Mouse (Mus musculus) urinary bladder, postnatal 4 days (tissue): ENCODE measurements around the gene Snx29.
A peak's percentile ranks its signal among the peaks of the same experiment; 100 is the strongest.
"Not testable (repeated sequence)": the region's sequence is repeated elsewhere in the genome, so short reads cannot be mapped to it uniquely, and the experiment has no call there.

Source experiments
- DNase-seq, 2 experiments: peaks; one replicate each; pipeline ENCODE4 v3.0.0; 2021 to 2022; ENCODE audit warnings: low spot score in 2 of 2

Snx29 gene

DNA sequence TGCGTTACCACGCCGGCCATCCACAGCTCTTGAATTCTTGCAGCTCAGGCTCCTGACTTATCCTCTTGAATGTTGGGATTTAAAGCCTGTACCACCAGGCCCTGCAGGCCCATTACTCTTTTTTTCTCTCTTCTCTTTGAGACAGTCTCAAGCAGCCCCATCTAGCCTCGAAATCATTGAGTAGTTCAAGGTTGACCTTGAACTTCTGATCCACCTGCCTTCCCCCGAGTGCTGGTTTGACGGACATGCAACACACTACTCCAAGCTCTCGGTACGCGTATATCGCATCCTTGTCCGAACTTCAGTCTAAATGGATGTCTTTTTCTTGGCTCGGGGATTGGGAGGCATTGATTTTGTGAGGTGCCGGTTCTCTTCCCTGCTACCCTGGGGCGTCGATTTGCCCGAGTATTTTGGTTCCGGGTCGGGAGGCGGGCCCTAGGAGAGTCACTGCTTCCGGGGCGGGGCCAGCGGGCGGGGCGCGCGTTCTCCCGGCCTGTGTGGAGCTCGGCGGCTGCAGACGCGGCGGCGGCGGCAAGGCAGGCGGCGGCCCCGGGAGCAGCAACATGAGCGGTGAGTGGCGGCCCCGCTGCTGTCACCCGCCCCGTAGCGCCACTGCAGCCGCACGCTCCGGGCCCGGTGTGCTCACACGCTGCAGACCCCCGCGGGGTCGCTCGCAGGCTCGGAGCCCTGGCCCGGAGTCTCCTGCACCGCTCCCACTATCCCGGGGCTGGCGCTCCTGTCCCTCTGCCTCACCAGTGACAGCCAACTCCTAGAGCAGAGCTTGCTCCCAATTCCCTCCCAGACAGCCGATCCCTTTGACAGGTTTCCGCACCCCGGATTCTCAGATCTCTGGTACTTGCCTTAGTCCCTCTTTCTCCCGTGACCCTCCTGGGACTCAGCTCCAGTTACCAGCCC, at the start of gene Snx29:
Snx29 (plus strand) TSS at position 500 of the 915 bp plus-strand sequence.
- peak; percentile 95 to 98 for DNase-seq

DNA sequence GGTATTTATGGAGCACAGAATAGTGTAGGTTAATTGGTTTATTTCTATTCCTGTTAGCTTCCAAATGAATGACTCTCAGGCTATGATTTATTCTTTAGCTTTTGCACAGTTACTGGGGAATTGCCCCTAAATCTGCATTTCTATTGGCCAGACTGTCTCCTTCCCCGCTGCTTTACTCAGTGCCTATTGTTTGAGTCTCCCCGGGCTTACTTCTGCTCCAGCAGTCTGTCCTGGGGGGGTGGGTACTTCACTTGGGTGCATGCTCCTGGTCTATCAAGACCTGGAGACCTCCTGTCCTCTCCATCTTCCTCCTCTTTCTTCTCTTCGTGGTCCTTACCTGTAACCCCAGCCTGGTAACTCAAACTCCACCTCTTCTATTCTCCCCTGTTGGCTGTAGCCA, 45.8 kb upstream of the Snx29 start:
- DNase-seq: no peak

DNA sequence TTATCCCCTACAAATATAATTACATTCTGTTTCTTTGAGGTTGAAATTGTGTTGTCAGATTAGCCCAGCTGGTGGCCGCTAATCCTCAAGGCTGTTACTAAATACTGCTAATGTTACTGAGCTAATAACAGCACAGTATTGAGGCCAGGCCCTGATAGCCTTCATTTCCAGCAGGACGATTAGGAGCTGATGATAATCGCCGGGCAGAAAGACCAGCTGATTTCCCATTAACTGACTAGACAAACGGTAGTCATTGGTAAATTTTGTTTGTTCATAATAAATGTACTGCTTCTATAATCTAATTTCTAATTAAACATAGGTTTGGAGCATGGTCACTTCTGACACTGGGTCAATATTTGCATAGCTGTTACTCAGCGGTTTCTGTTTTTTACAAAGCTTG, 43.9 kb upstream of the Snx29 start:
- DNase-seq: no peak

DNA sequence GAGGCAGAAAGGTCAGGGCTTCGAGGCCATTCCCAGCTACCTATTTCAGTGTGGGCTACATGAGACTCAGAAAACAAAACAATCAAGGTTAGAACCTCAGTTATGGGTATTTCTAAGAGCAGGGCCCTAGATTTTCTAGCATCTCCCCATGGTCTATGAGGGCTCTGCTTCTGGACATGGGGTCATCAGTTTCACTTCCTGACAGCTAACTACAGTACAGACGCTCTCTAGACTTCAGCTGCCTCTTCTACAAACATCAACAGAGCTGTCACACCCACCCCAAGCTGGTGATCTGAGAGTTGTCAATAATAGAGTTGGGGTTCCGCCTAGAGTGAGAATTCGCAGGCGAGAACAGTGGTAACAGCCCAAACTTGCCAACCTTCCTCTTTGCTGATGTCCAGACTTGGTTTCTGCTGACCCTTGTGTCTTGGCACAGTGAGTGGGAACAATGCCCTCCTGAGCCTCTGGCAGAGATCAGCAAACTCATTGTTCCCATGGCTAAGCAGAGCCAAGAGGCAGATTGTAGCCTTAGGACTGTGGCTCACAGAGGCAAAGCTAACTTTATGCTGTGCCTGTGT, 40.0 kb upstream of the Snx29 start:
- no peak for DNase-seq

DNA sequence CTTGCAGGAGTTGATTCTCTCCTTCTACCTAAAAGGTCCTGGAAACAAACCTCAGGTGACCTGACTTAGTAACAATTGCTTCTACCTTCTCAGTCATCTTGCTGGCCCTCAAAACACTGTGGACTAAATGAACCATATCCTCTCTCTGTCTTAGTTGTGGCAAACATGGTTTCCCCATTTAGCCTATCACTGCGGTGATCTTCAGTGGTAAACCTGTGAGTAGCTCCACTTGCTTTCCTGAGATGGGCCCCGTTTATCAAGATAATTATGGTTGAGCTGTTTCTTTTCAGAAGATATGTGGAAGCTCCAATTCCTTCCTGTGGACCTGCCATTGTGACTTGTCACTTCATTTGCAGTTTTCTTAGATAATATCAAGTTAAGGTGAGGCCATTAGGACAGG, 37.8 kb upstream of the Snx29 start:
- DNase-seq: no peak

DNA sequence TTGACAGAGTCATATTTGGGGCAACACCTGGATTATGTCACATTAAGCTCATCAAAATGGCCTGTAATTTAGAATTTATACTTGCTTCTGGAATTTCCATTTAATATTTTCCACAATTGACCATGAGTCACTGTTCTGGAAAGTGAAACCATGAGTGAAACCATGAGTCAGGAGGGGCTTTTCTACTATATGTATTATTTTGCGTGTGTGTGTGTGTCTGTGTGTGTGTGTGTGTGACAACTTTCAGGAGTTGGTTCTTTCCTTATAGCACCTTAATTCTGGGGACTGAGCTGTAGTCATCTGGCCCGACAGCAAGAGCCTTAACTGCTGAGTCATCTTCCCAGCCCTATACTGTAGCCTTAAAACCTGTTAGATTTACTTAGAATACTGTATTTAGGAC, 36.8 kb upstream of the Snx29 start:
- no peak for DNase-seq

DNA sequence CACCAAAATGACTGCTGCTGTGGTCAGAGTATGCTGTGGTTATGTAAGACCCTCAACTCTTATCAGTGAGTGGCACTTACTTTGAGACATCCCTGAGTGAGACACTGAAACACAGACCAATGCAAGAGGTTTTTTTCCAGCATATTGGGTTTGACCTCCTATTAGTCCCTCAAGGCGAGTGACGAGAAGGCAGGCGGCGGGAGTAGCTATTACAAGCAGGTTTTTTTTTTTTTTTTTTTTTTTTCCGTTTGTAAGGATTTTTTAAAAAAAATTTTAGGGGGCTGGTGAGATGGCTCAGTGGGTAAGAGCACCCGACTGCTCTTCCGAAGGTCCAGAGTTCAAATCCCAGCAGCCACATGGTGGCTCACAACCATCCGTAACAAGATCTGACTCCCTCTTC, 33.8 kb upstream of the Snx29 start:
- not testable (repeated sequence) for DNase-seq

DNA sequence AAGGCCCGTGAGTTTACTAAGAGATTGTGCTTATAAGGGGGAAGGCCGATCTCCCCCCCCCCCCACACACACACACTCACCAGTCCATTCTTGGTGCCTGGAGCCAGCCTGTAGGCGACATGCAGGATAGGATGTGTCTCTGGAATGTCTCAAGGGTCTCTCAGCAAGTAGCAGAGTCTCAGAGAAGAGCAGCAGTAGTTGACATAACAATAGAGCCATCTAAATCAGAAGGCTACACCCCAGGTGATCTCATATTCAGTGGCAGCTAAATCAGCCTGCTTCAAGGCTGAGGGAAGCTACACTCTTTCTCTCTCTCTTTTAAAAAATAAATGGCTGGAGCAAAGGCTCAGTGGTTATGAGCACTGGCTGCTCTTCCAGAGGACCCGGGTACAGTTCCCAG, 27.1 kb upstream of the Snx29 start:
- DNase-seq: not testable (repeated sequence)

DNA sequence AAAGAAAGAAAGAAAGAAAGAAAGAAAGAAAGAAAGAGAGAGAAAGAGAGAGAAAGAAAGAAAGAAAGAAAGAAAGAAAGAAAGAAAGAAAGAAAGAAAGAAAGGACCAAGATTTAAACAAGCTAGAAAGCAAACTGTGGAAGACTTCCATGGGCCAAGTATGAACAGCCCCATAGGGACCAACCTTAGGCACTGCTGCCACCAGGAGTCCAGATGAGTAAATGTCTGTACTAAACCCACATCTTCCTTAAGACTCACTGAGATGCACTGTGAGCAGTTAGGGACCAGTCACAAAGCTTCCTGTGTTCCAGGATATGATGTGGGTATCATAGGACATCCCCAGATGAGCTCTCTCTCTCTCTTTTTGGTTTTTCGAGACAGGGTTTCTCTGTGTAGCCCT, 25.0 kb upstream of the Snx29 start:
- DNase-seq: not testable (repeated sequence)

DNA sequence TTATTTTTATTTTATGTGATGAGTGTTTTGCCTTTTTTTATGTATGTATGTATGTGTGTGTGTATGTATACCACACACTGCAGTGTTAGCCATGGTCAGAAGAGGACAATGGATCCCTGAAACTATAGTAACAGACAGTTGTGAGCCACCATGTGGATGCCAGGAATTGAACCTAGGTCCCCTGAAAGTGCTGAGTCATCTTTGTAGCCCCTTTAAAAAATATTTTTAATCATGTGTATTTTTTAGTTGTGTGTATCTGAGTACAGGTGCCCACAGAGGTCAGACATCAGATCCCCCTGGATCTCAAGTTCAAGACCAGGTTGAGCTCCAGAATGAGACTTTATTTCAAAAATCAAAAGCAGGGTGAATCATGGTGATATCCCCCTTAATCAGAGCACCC, 19.0 kb upstream of the Snx29 start:
- no peak for DNase-seq

DNA sequence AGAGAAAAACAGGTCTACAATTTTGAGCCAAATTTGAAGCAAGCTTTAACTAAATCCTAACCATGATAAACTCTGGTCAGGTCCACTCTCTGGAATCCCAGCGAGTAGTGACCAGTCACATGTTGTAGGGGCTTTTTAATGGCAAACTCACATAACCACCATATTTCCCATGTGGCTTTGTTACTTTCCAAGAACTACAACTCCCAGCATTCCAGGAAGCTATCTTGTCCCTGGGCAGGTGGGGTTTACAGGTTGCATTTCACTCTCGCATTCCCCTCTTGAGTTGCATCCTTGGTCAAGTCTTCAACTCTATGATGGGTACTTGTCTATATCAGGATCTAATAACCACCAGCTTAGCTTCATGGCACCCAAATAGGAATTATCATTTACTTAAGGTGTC, 17.2 kb upstream of the Snx29 start:
- no peak for DNase-seq

DNA sequence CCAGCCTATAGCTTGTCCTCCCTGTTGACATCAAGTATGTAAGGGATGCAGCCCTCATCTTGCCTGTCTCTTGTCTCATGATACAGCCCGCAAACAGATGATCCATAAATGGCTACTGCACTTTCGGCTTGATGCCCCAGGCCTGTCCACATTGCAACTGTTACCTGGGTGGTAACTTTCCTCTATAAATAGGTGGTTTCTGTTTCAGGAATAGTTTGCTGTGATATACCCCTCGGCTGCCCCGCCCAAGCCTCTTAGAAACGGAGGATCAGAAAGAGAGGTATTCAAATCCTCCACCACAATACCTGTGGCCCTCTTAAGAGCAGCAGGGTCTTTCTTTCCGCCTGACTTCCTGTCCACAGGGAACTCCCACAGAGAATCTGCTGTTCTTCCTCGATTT, 9.2 kb upstream of the Snx29 start, which contains the start of gene Tnfrsf17:
Tnfrsf17 (plus strand) TSS at position 301 of the 400 bp plus-strand sequence.
- no peak for DNase-seq

DNA sequence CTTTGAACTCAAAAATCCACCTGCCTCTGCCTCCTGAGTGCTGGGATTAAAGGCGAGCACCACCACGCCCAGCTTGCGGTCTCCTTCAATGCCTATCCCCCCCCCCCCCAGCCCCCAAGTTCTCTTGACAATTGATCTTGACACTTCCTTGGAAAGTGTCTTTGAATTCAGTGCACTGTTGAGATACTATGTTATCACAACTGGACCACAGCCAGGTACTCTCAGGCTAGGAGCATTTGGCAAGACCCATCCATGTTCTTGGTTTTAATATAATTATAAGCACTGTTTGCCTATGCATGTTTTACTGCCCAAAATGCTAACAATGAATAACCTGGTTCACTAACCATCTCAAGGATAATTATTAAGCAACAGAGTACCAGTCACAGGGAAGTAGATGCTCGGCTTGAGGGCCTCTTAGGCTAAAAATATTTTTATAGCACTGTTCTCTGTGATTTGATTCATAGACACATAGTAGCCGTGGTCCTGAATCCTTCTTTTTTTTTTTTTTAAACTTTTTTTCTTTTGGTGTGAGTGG, 6.9 kb upstream of the Snx29 start:
- no peak for DNase-seq

DNA sequence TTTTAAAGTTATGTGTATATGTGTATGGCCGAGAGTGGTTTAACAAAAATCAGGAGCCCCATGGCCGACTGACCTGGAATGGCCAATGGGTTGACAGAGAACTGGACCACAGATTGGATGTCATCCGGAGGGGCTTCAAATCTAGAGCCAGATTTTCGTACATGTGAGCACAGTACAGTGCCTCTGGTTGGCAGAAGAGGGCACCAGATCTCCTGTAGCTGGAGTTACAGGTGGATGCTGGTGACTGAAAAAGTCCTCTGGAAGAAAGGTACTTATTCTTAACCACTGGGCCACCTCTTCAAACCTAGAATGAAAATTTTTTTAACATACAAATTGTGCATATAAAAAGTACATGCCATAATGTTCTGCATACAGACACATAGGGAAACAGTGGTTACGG, 6.0 kb upstream of the Snx29 start:
- no peak for DNase-seq

DNA sequence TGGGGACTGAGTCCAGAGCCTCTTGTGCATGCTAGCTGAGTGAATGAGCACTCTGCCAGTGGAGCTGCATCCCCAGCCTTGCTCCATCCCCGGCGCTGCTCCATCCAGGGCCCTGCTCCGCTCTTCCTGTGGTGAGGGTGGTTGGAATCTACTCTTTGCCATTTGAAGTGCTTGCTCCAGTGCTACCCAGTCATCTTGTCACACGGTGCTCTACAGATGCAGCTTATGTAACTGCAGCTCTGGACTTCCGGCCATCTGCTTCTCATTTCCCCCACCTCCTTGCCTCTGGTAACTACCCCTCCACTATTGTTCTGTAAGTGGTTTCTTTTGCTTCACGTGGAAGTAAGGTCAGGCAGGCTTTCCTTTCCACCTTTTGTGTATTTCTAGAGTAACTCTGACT, 5.4 kb upstream of the Snx29 start:
- no peak for DNase-seq

DNA sequence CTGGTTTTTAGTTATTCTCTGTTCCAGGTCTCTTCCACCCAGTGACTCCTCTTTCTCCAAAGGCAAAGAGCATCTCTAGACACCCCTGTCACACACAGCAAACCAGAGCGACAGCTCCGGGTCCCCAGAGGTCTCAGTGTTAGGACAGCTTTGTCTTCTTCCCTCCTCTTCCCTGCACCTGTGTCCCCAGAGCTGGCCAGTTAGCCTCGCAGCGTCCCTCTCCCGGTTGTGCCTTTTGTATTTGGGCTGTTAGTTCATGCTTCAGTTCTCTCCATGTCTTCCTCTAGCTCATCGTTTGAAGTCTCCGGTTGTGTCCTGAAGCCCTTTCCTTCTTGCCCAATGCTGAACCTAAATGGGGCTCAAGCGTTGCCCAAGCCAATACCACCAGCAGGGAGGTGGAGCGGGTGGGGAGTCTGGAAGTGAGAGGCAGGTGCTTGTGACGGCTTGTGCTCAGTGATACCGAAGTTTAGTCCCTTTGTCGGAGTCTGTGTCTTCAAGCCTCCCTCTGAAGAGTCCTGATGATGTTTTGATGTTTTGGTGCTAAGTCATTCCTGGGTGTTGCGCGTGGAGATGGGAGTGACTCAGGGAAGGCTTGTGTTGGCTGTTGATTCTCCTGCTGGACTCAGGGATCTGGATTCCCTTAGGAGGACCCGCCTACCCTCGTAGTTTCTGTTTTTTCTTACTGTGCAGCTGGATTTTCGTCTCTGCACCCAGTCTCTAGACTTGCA, 780 bp downstream of the Snx29 start:
- no peak for DNase-seq

DNA sequence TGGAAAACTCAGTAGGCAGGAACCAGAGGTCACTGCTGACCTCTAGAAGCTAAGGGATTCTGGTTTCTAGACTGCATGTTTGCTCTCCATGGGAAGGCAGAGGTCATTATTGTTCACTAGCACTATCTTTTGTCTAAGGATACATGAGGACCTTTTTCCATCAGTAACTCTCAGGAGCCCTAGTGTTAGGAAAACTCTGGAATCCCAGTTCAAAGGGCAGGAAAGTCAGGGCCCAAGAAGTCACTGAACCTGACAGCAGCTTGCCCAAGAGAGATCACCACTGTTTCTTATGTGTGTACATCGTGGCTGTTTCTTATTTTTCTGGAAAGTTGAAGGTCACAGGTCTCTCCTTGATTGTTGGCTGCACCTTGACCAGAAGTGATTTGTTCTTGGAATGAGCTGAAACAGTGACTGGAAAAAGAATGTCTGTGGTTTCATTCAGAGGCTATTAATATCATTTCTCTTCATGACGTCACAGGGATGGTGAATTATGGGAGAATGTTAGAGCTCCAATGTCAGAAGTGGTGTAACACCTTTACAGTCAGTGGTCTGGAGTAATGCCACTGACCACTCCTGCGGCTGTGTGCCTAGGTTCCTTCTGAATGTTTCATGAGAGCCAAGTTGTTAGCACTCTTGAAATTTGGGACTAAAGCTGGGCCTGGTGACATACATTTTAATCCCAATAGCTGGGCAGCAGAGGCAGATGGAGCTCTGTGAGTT, 7.5 kb downstream of the Snx29 start:
- DNase-seq: no peak

DNA sequence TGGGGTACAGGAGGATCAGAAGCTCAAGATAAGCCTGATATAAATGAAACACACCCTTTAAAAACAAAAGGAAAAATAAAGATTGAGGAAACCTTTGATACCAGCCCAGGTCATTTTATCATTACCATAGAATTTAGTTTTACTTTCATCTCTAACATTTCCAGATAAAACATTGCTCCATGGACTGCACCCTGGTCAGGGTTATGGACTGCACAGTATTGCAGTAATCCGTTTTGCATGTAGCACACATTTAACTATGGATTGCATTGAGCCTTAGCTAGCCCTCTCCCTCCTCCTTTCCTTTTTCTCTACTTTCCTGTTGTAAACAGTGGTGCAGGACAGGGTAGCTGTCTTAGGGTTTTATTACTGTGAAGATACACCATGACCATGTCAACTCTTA, 8.3 kb downstream of the Snx29 start:
- no peak for DNase-seq

DNA sequence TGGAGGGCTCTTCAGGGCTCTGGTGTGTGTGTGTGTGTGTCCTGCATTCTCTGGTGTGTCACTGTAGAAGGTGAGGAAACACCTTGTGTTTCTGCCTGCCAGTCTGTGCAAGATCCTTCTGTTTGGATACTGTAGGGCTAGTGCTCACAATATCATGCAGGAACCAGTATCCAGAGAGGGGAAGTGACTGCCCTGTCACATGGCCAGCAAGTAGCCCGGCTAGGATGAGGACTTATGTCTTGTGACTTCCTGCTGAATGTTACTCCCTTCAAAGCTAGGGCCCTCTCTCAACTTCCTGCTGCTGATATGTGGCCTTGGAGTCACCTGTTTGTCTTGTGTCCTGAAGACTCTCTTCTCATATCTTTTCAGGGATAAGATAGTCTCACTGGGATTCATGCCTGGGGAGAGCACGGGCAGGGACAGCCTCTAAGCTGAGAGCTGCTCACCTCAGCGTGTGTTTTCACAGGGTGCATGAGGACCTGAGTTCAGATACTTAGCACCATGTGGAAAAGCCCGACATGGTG, 20.6 kb downstream of the Snx29 start:
- DNase-seq: no peak

DNA sequence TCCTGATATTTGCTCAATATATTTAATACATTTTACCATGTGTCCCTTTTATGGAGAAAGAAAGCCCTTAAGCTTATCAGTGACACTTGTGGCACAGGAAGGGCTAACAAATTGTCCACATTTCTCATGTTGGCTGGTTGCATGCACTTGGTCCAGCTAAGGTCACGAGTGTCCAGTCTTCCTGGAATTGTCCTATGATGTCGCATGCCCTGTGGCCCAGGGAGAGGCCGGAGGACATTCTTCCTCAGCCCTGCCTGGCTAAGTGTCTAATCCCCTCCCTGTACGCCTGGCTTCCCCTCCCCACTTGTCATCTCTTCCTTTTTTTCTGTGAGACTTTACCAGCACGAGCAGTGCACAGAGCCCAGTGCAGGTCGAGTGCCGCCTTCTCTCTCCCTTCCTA, 29.2 kb downstream of the Snx29 start:
- no peak for DNase-seq

DNA sequence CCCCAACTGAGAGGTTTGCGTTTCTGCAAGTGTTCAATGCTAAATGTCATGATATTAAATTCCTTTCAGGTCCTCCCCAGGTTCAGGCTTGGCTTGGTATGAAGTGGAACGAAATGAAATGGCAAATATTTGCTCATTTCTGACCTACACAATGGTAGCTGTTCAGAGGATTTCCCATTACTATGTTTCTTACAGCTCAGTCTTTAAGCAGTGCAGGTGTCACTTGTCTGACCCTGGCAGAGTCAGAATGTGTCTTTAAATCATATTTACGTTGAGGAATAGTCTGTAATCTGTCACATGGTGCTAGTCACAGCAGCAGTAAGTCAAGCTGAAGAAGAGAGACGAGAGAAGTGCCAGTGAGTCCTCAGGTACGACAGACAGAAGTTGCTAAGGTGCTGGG, 36.5 kb downstream of the Snx29 start:
- DNase-seq: no peak

DNA sequence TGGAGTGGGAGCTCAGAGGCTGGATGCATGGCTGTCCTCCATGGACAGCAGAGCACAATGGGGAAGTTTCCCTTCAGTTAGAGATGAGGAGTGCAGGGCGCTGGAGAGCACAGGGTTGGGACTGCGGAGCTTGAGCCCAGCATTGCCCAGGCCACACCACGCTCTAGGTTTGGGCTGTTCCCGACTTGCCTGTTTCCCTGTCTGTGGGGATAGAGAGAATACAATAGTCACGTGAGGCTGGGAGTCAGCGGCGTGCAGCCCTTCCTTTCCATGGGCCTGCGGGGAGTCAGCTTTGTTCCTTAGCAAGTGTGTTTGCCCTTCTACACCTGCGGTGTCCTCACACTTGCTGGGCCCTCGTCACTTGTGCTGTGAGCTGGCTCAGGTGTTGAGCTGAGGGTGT, 37.2 kb downstream of the Snx29 start:
- no peak for DNase-seq
